Mouse (Mus musculus) frontal cortex, postnatal 10 days (tissue): ENCODE measurements around the gene Gm17359.
A peak's percentile ranks its signal among the peaks of the same experiment; 100 is the strongest.

Experiments
- DNase-seq, 2 experiments: peaks; one replicate each; pipeline ENCODE4 v3.0.0; 2022; ENCODE audit warnings: low spot score in 2 of 2, mixed read lengths in 1 of 2

Gm17359 gene

GRCm38 (mm10) chr3:79336044-79336766, at the start of gene Gm17359:
Gene Gm17359, plus strand, starts transcription at chr3:79336661.
- DNase-seq, result no peak

GRCm38 (mm10) chr3:79287108-79287576, 49.3 kb upstream of the Gm17359 start:
- peak; percentile 92 to 95 for DNase-seq

GRCm38 (mm10) chr3:79287699-79288458, 48.6 kb upstream of the Gm17359 start:
- DNase-seq, result no peak

- DNase-seq, result no peak
Measured at GRCm38 (mm10) chr3:79289050-79289449, 47.4 kb upstream of the Gm17359 start.

GRCm38 (mm10) chr3:79293023-79293422, 43.4 kb upstream of the Gm17359 start:
- DNase-seq, result no peak

GRCm38 (mm10) chr3:79294701-79295100, 41.8 kb upstream of the Gm17359 start:
- DNase-seq, result no peak

- no peak for DNase-seq
Measured at GRCm38 (mm10) chr3:79296049-79296448, 40.4 kb upstream of the Gm17359 start.

GRCm38 (mm10) chr3:79296586-79296985, 39.9 kb upstream of the Gm17359 start:
- DNase-seq, result no peak

GRCm38 (mm10) chr3:79297281-79297680, 39.2 kb upstream of the Gm17359 start:
- DNase-seq, result no peak

GRCm38 (mm10) chr3:79299401-79299800, 37.1 kb upstream of the Gm17359 start:
- no peak for DNase-seq

- no peak for DNase-seq
Measured at GRCm38 (mm10) chr3:79308605-79309004, 27.9 kb upstream of the Gm17359 start.

GRCm38 (mm10) chr3:79310184-79310583, 26.3 kb upstream of the Gm17359 start:
- DNase-seq, result no peak

GRCm38 (mm10) chr3:79311895-79312294, 24.6 kb upstream of the Gm17359 start:
- DNase-seq, result no peak

GRCm38 (mm10) chr3:79314006-79314698, 22.3 kb upstream of the Gm17359 start:
- DNase-seq, result peak; percentile 67 to 68

GRCm38 (mm10) chr3:79324697-79325526, 11.5 kb upstream of the Gm17359 start:
- DNase-seq, result no peak

GRCm38 (mm10) chr3:79329691-79330315, 6.7 kb upstream of the Gm17359 start:
- no peak for DNase-seq

GRCm38 (mm10) chr3:79333051-79333450, 3.4 kb upstream of the Gm17359 start:
- no peak for DNase-seq

- no peak for DNase-seq
Measured at GRCm38 (mm10) chr3:79333643-79334200, 2.7 kb upstream of the Gm17359 start.

GRCm38 (mm10) chr3:79340737-79341136, 4.3 kb downstream of the Gm17359 start:
- DNase-seq, result no peak

- DNase-seq, result no peak
Measured at GRCm38 (mm10) chr3:79342961-79343735, 6.7 kb downstream of the Gm17359 start.
